Mouse (Mus musculus) thymus, adult 2 months (tissue): ENCODE results near the gene Peli2.

Source experiments
- CTCF ChIP-seq: fragments of 200-500 bp; IDR thresholded peaks from 2 replicates; pipeline ENCODE4 v1.5.1; 2012; ENCODE audit warnings: mild to moderate bottlenecking, control low read depth, low read length, moderate library complexity, borderline replicate concordance; ENCODE audit not compliant: control insufficient read depth, poor library complexity, insufficient read depth; ENCODE audit errors: extremely low read depth
- POLR2A ChIP-seq: fragments of 200-500 bp; IDR thresholded peaks from 2 replicates; pipeline ENCODE4 v1.6.1; 2012; ENCODE audit warnings: mild to moderate bottlenecking, low read length, control low read depth, moderate library complexity; ENCODE audit not compliant: control insufficient read depth, poor library complexity, insufficient read depth; ENCODE audit errors: extremely low read depth

DNA sequence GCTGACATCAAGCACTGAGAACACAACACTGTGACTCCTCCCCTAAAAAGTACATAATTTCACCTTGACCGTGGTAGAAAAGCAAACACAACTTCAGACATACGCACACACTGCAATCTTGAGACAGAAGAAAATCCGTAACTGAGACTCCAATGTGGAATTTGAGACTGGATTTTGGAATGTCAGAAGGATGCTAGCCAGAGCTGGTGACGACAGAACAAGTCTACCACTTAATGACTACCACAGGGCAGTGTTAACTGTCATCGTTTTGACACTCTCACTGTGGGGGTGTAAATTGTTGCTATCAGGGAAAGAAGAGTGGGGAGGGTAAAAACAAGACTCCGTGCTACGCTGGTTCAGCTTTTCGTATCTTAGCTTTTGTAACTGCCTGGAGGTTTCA, 195.8 kb downstream of the Peli2 start:
- TF ChIP-seq CTCF (no peak), POLR2A (no peak)
